Mouse (Mus musculus) ES-E14 (cell line): ENCODE data around the gene Phka2.

Experiments
- CHD2 ChIP-seq: IDR thresholded peaks from 2 replicates; pipeline ENCODE4 v1.6.1; 2014; ENCODE audit warnings: mild to moderate bottlenecking, low read depth, low read length, inconsistent platforms
- HCFC1 ChIP-seq: IDR thresholded peaks from 2 replicates; pipeline ENCODE4 v1.6.1; 2012; ENCODE audit warnings: low read length, inconsistent platforms, borderline replicate concordance; ENCODE audit not compliant: insufficient read depth

DNA sequence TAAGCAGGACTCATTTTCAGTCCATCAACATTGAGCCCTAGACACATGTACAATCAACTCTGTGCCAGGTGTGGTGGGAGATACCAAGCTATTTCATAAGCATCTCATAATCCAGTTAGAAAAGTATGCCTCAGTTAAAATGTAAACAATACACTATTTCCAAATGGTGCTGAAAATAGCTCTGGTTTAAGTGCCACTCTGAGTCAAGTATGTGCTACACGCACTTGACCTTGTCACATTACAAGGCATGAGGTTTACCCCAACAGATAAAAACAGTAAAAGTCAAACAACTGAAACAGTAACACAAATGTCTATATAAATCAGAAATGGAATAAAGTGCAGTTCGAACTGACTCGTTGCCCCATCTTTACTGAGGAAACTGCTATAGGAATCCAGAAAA is 871 bp upstream of the Phka2 start:
- no peak for TF ChIP-seq HCFC1
- TF ChIP-seq CHD2, result no peak
